Mouse (Mus musculus): ENCODE measurements at regions not wholly inside any gene's neighbourhood (a gene's known extent, or its start where the extent isn't known, plus 50 kb on each side); places are given as distances from the start of the nearest gene placed in this dataset.
"Not testable (repeated sequence)": the region's sequence is repeated elsewhere in the genome, so short reads cannot be mapped to it uniquely, and the experiment has no call there.

DNA sequence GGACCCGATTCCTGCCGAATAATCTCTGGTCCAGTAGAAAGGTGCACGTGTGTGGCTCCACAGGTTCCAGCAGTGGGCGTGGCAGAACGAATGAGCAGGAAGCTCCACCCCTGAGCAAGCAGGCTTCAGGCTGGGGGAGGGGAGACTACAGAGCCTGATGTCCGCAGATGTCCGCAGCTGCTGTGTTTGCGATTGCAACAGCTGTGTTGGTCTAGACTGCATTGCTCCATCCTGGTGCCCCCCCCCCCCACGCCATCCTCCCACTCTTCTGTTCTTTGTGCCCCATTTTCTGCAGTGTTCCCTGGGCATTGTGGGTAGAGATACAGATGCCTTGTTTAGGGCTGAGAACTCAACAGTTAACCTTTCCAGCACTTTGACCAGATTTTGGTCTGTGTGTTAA lies 150.3 kb upstream of the Trpc7 start:
- not testable (repeated sequence) for DNase-seq (ENCODE audit: low spot score)

DNA sequence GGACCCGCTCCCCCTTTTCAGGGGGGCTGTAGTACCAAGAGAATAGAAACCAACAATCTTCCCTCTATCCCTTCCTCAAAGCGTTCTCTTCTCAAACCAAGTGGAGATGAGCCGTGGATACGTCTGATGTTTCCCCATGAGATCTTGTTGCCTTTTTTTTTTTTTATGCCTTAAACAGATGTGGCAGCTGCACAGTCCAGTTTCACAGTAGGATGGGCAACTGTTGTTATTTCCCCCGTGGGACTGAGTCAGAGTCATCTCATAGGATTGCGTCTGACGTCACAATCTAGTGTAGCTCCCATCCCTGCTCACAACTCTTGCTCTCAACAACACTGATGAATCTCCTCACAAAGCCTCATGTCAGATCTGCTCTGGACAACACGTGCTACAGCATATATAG lies 148.7 kb upstream of the Trpc7 start:
- DNase-seq (ENCODE audit: low spot score), result no peak

DNA sequence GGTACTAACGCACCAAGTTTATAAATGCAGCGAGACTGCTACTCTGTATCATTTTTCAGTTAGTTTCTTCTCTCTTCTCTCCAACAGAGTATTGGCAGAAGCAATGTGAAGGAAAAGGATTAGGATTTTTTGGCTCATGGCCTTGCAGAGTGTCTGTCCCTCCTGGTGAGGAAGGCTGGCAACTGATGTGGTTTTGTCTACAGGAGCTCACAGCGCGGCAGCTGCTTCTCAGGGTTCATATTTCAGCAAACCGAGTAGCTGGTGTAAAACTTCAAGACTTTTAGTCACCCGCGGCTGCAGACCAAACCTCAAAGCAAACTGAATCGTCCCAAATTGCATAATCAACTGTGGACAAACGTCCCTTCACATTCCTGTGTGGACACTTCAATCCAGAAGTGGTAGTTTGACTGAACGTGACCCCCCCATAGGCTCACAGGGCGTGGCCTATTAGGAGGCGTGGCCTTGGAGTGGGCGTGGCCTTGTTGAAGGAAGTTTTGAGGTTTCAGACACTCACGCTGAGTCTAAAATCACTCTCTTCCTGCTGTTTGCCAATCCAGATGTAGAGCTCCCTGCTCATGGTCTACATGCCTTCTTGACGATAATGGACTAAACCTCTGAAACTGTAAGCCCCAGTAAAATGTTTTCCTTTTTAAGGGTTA lies 147.7 kb upstream of the Trpc7 start:
- no peak for DNase-seq (ENCODE audit: low spot score)

DNA sequence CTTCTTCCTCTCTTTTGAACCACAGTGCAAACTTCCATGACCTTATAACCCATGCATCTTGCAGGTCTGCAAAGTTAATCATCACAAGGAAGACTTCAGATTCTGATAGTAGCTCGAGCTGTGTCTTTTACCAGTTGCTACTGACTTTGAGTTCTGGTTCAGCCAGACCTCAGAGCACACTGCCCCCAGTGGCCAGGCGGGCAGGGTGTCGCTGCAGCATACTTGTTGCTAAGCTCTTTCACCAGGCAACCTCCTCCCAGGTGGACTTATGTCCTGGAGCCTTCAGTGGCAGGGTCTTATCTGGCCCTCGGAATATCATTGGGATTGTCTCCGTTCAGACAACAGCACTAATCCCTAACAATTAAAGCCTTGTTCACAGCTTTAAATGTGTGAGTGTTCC lies 146.7 kb upstream of the Trpc7 start:
- DNase-seq (ENCODE audit: low spot score), result peak; percentile 45

DNA sequence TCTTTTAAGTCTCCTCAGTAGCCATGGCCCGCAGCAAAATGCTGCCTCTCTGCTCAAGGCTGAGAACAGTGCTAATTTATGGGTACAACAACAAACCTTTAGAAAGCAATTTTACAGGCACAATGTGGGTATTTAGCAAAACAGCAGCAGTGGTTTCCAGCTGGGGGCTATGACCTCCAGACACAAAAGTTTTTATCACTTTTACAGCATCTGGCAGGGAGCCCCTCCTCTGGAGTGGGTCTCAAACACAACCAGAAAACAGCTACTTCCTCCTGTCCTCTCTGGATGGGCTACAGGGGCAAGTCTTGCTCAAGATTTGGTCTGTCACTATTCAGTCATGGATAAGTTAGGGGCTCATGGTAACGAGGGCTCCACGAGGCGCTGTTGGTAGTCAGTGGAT lies 137.1 kb upstream of the Trpc7 start:
- DNase-seq (ENCODE audit: low spot score), result no peak

DNA sequence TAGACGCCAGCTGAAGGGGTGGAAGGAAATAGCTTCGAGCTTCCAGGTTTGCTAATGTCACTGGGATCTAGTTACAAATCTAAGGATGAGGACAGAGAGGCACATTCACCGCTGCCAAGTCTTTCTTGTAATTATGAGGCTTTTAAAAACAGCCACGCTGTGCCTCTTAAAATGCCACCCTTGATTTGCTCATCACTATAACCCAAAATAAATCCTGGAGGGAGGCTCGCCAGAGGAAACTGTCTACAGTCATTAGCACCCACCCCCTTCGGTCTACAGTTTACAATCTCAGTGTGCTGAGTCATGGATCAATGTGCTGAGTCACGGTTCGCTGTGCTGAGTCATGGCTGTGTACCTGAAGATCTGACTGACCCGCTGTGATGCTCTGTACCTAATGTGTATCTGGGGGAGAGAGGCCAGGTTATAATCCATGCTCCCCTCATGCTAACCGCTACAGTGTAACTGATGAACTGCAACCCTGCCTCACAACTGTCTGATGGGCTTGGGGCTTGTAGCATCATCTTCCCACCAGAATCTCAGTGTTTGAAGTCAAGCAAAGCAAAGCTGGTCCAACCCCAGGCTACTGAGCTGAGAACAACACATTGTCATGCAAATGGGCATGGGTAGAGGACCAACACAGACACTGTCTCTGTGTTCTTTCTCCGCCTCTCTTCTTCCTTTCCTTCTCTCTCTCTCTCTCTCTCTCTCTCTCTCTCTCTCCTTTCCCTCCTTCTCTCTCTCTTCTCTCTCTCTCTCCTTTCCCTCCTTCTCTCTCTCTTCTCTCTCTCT lies 122.0 kb upstream of the Trpc7 start:
- DNase-seq (ENCODE audit: low spot score), result no peak

DNA sequence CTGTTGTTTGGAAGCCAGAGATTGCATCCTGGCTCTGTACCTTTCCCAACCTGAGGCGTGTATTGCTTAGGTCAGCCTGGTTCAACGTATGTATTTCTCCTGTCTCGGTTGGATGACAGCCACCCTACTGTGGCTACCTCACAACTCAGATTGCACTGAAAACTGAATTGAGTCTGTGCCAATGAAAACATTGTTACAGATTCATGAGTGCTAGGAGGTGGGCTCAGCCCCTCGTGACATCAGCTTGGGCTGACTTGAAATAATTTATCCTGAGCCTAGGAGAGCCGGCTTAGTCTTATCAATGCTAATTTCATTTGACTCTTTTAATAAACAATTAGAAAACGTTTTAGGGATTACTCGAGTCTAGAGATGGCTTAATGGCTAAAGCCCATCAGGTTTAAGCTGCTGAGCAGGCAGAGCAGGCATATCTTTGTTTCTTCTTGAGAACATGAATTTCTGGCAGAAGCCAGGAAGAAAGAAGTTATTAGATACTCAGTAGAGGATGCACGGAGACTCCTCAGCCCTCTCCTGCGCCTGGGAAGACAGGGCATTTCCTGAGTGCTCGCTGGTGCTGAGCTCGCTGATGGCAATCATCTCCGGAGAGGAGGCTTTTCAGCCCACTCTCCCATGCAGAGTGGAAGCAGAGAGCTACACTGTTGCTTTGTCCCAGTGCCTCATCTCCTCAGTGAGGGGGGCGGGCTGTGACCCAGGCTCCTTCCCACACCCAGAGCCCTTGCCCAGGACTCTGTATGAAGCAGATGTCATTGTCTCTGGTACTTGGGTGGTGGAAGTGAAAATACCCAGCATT lies 120.9 kb upstream of the Trpc7 start:
- DNase-seq (ENCODE audit: low spot score), result no peak

DNA sequence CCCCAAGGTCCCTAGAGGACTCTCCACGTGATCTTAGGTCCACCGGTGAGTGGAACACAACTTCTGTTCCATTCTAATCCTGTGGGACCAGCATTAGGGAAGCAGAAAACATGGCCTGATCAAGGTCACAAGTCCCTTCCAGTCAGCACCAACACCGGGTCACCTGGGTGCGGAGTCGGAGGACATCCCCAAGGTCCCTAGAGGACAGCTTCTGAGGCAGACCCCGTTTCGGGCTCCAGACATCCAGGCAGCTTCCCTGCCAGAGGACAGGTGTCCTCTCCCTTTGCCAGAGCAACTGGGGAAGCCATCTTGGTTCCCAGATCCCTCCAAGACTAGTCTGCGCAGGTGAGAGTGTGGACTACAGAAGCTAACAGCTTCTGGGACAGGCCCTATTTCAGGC lies 111.4 kb upstream of the Trpc7 start:
- DNase-seq (ENCODE audit: low spot score), result not testable (repeated sequence)

DNA sequence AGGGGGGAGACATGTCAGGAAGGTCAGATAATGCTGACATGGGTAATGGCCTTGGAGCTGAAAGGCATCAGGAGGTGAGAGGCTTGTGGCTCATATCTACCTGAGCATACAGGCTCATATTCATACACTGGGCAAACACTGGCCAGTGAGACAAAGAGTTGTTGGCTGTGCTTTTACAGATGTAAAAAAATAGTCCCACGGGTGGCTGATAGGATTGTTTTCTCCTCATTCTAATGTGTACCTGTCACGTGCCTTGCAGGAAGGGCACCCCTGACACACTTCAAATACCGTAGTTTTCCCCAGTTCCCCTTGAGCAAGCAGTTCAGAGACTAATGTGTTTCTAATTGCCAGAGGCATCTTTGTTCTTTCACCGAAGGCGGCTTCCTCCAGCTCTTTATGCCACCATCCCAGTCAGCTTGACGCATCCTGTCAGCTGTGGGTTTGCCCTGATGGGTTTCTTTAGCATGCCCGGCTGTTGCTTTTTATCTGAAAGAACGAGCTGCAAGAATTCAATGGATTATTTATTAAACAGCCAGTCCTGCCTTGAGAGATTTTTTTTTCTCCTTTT lies 107.9 kb upstream of the Trpc7 start:
- no peak for DNase-seq (ENCODE audit: low spot score)

DNA sequence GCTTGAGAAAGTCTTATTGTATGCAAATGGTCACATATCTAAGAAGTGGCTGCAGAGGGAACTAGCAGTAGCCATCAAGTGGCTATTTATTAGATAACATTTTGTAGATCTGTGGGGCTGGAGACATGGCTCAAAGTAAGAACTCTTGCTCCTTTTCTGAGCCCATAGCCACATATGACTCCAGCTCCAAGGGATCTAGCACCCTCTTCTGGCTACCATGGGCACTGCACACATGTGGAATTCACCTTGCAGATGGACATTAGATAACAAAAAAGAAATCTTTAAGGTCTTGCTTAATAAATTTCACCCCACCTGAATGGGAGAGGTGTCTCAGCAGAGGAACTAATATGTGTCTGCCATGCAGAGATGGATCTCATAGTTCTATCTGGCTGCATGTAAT lies 96.2 kb upstream of the Trpc7 start:
- peak; percentile 40 for DNase-seq (ENCODE audit: low spot score)

DNA sequence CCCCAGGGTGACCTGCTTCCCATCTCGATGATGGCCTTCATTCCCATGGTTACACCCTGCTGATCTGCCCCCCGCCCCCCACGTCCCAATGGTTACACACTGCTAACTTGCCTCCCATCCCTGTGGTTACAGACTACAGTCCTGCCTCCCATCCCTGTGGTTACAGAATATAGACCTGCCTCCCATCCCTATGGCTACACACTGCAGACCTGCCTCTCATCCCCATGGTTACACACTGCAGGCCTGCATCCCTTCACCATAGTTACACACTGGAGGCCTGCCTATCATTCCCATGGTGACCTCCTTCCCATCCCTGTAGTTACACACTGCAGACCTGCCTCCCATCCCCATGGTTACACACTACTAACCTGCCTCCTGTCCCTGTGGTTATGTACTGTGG lies 78.3 kb upstream of the Trpc7 start:
- no peak for DNase-seq (ENCODE audit: low spot score)

DNA sequence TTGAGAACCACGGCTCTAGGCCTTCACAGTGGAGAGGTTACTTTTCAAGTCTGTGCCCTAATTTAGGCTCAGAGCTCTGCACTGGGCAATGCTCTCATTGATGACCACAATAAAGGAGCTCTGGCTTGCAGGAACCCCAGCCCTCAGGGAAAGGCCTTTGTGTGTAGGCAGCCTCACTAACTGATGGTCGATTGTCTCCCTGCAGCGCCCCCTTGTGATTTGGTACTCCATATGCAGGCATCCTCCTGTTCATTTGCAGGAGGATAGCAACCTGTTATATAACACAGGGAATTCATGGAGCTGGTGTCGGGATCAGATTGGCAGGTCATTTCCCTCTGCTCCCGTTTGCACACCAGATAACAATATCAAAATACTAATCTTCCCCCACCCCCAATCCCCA lies 59.6 kb upstream of the Trpc7 start:
- DNase-seq (ENCODE audit: low spot score), result peak; percentile 33

DNA sequence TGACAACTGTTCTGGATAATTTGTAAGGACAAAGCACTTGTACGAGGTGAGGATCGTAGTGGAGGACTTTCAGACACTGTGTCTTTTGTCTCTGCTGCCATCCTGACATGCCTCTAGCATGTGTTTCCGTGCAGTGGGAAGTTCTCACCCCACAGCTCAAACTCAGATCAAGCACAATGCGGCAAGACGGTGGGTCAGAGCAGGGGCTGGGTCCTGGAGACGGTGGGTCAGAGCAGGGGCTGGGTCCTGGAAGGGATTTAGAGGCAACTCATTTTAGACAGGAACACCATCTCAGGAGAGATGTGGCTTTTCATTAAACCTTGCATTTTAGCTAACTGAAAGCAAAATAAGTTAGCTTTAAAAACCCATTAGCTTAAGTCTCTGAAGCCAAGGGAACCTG lies 52.3 kb upstream of the Trpc7 start:
- DNase-seq (ENCODE audit: low spot score), result no peak

DNA sequence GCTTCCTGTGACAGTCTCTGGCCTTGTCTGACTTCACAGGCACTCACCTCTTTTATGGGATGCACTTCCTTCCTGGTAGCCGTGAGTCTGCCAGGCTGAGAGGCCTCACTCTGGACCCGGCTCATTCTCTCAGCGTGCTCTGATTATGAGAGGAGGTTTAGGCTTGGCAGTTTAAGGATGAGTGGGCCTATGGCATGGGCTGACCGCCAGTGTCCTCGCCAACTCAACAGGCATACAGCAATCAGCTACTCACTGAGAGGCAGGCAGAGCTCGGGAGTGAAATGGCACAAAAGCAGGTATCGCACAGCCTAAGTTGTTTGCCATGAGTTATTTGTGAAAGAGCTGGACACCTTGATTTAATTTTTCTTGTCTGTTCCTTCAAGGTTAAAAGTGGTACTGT lies 51.5 kb upstream of the Trpc7 start:
- DNase-seq (ENCODE audit: low spot score), result no peak
